Mouse (Mus musculus) spleen, adult 2 months (tissue): ENCODE data around the gene BC049352.

ENCODE experiments used
- CTCF ChIP-seq: fragments of 200-500 bp; IDR thresholded peaks from 2 replicates; pipeline ENCODE4 v1.5.1; 2011; ENCODE audit warnings: mild to moderate bottlenecking, inconsistent platforms; ENCODE audit not compliant: insufficient read depth, insufficient read length, insufficient replicate concordance; ENCODE audit errors: extremely low read depth
- POLR2A ChIP-seq: fragments of 200-500 bp; IDR thresholded peaks from 2 replicates; pipeline ENCODE4 v1.6.1; 2011; ENCODE audit warnings: low read depth, low read length, inconsistent platforms

DNA sequence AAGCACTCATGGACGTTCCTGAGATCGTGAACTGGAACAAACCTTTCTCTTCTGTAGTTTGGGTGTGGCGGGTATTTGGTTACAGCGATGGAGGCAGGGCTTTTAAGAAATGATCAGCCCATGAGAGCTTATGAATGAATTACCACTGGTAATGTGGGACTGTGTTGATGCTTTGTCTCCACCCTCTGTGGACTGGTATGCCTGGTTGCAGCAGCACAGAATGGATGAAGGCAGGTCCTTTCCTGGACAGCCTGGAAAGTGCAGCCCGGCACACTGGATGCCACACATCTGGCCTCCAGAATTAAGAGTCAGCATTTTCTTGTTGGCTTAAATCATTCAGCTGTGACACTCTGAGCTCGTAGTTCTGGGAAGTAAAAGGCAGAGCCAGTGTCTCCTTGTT is 30.2 kb downstream of the BC049352 start:
- TF ChIP-seq CTCF (no peak), POLR2A (no peak)
